14 mouse cellular contexts compared by ENCODE assay signal in genomic region chr2:167147708-167148107, GRCm38 (mm10). TPM values are rescaled to one million over a fixed set of nuclear protein-coding genes. Genes with fewer than 3 reads are reported as not detected.
DNase-seq lines count a peak whose midpoint lies in the region; TF ChIP-seq lines count a peak whose summit lies in the region.
"Had no signal": no experiment of that assay in that cellular context is flagged by ENCODE, and none has a peak within 500 bp of the region (broad histone marks: within the 10 kb centered on the region; RNA-seq: fewer than 3 reads in every experiment).

No protein-coding gene starts in this region.

- peaks cover 15% of the 10 kb centered on the region for H3K4me1 ChIP-seq in midbrain, embryonic 10.5 days

- H3K27ac ChIP-seq in layer of hippocampus, adult 2 months, result peak overlapping the region; percentile 14; the same call in 1 of the 2 replicates
- H3K27ac ChIP-seq in midbrain, embryonic 10.5 days (replicated peaks), result no peak overlapping the region
- H3K27ac ChIP-seq: hindbrain, embryonic 15.5 days had no signal

- no peak overlapping the region for H3K4me3 ChIP-seq in layer of hippocampus, adult 2 months
- H3K4me3 ChIP-seq in midbrain, embryonic 10.5 days, result no peak overlapping the region
- H3K4me3 ChIP-seq: hindbrain, embryonic 15.5 days had no signal

- H3K9me3 ChIP-seq in midbrain, embryonic 10.5 days (replicated peaks), result peaks cover 3% of the 10 kb centered on the region; the same call in 1 of the 2 replicates
- H3K9me3 ChIP-seq: hindbrain, embryonic 15.5 days had no signal

- H3K36me3 ChIP-seq in midbrain, embryonic 10.5 days, result no peaks in the 10 kb centered on the region

- WGBS in midbrain, embryonic 10.5 days, result 83% methylated on average over 8 of the region's 8 CpGs

- peak; percentile 15 for DNase-seq in gastrocnemius, adult 18-20 months (ENCODE audit: low spot score)
- no peak for DNase-seq in gastrocnemius, postnatal 36 days
- DNase-seq in layer of hippocampus, adult 2 months (ENCODE audit: low spot score in 2 of 2), result no peak
- no peak for DNase-seq in layer of hippocampus, postnatal 25 days (ENCODE audit: extremely low spot score in 1 of 2, low spot score in 1 of 2)
- DNase-seq in 3134 (ENCODE audit: extremely low read depth, insufficient read length, low spot score), result peak; percentile 37
- DNase-seq in heart, postnatal 4 days, result peak; percentile 39
- DNase-seq in ovary, postnatal 10 days (ENCODE audit: low spot score), result no peak
- DNase-seq in midbrain, embryonic 10.5 days (ENCODE audit: low spot score), result no peak
- DNase-seq: cerebellum, adult 18-20 months; forebrain, postnatal 0 days; layer of hippocampus, postnatal 36 days; lung, postnatal 4 days; right cerebral cortex, postnatal 25 days had no signal

- intact Hi-C loops in gastrocnemius, postnatal 36 days (cut with DNase I), result no loop called here

- TF ChIP-seq CTCF in layer of hippocampus, adult 2 months (conservative IDR thresholded peaks at IDR 0.05), result no peak

- H3K27me3 ChIP-seq in midbrain, embryonic 10.5 days (ENCODE audit: low read depth, poor library complexity, severe bottlenecking), result no peaks in the 10 kb centered on the region; the same call in 1 of the 2 replicates
- H3K27me3 ChIP-seq: hindbrain, embryonic 15.5 days had no signal

RNA-seq across cellular contexts. Expression of gene Kcnb1, which starts 42.2 kb away (rescaled TPM):
- total RNA-seq in gastrocnemius, adult 18-20 months (2021), result 10 to 100 TPM; 22.2 to 25.8 TPM
- 10 to 100 TPM; 23.3 to 28.2 TPM for total RNA-seq in gastrocnemius, postnatal 36 days (2021)
- 100 to 1,000 TPM; 103 to 105 TPM for total RNA-seq in layer of hippocampus, adult 2 months (2021)
- 100 to 1,000 TPM in 1 of 2 experiments, 10 to 100 TPM in 1; 86.5 to 103 TPM for total RNA-seq in layer of hippocampus, postnatal 25 days (2021)
- 10 to 100 TPM; 22.5 to 26.9 TPM for total RNA-seq in heart, postnatal 4 days (2021)
- polyA plus RNA-seq in midbrain, embryonic 10.5 days (2016; fragmentation: Nextera tagmentation; extraction: Ambion mirVana), result 0.49 and 1.0 TPM in 2 replicates

Comparison
In these comparisons a context has a peak if more than half of its experiments do, and no peak if none do; other contexts are left out.
1. DNase-seq: peak in gastrocnemius, adult 18-20 months (single experiment), 3134 (single experiment) and heart, postnatal 4 days (single experiment); none in gastrocnemius, postnatal 36 days (0 of 2), layer of hippocampus, adult 2 months (0 of 2), layer of hippocampus, postnatal 25 days (0 of 2), ovary, postnatal 10 days (single experiment) and midbrain, embryonic 10.5 days (single experiment).